Mouse (Mus musculus) midbrain, embryonic 10.5 days (tissue): ENCODE results near the gene Gm11146. TPM values are rescaled to one million over a fixed set of nuclear protein-coding genes. Genes with fewer than 3 reads are reported as not detected.

Experiments
- DNase-seq: peaks from one replicate; pipeline ENCODE4 v3.0.0-alpha.2; 2017; ENCODE audit warnings: low spot score
- H3K27ac ChIP-seq: fragments of 300-500 bp; sonication (generic); replicated peaks from 2 replicates; pipeline ENCODE4 v1.5.1; 2016; ENCODE audit warnings: mild to moderate bottlenecking
- H3K27me3 ChIP-seq: fragments of 300-500 bp; sonication (generic); 2 replicates; pipeline ENCODE4 v1.6.1; 2016; ENCODE audit warnings: low read depth, mild to moderate bottlenecking; ENCODE audit not compliant: poor library complexity, severe bottlenecking
- H3K36me3 ChIP-seq: fragments of 300-500 bp; sonication (generic); 2 replicates; pipeline ENCODE4 v1.6.1; 2016; ENCODE audit warnings: mild to moderate bottlenecking, moderate library complexity
- H3K4me1 ChIP-seq: fragments of 300-500 bp; sonication (generic); 2 replicates; pipeline ENCODE4 v1.6.1; 2016
- H3K4me3 ChIP-seq: fragments of 300-500 bp; sonication (generic); 2 replicates; pipeline ENCODE4 v1.5.1; 2016; ENCODE audit warnings: mild to moderate bottlenecking, moderate library complexity
- H3K9me3 ChIP-seq: fragments of 300-500 bp; sonication (generic); replicated peaks from 2 replicates; pipeline ENCODE4 v1.6.1; 2016; ENCODE audit warnings: mild to moderate bottlenecking
- WGBS: fragments of 180-500 bp; shearing (Covaris S2); methylation state at CpG from one replicate; pipeline ENCODE4 v1.1.7; 2016; 5-methylcytosine and 5-hydroxymethylcytosine counted together
- polyA plus RNA-seq: library from polyadenylated mRNA; unstranded; fragments of >200 nt; fragmentation: Nextera tagmentation; extraction: Ambion mirVana; gene quantifications from 2 replicates; pipeline ENCODE4 v1.2.1, GENCODE M21; 2016

The Gm11146 gene
- not detected in 2 replicates for polyA plus RNA-seq

DNA sequence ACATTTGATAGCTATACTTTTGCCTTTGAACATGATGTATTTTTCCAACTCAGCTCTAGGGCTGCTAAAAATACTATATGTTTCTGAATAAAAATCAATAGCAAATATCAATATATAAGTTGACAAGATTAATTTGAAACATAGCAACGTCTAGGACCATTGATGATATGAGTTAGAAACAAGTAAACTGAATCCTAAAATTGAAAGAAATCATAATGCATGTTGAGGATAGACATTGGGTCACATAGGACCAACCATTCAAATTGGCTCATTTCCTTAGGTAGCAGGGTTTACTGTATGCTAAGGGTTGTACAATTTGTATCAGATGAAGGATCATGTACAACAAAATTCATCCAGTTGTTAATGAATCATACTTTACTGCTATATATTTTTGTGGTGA lies at the start of gene Gm11146:
Gm11146 (minus strand) TSS at position 101 of the 400 bp plus-strand sequence.
- no peak within 1 kb of the TSS for H3K27ac ChIP-seq
- H3K9me3 ChIP-seq = no peaks in the 10 kb centered on the region
- DNase-seq = no peak
- no peaks in the 10 kb centered on the region for H3K27me3 ChIP-seq
- H3K4me1 ChIP-seq = no peaks in the 10 kb centered on the region
- peaks cover 11% of the 10 kb centered on the region for H3K36me3 ChIP-seq
- no peak within 1 kb of the TSS for H3K4me3 ChIP-seq
- 86% methylated on average over 1 of the region's 1 CpGs for WGBS

DNA sequence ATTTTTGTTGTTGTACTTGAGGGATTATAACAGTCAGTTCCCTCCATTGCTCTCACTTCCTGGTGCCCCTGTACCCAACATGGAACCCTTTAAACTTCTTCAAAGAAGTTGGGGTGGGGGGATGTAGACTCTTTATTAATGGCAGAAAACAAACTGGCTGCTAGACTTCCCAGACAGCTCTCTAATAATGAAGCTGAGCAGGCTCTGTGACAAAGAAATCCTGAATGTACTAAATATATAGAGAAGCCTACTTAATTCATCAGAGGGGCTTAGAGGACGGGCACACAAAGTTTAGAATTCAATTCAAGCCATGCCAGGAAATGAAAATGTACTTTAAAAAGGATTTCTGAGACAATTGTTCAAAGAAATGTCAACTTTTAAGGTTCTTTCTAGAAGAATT lies 48.7 kb upstream of the Gm11146 start:
- Histone ChIP-seq H3K36me3 (no peaks in the 10 kb centered on the region), H3K4me1 (peaks cover 33% of the 10 kb centered on the region), H3K27ac (no peak overlapping the region), H3K4me3 (no peak overlapping the region), H3K27me3 (no peaks in the 10 kb centered on the region), H3K9me3 (no peaks in the 10 kb centered on the region)
- 46% methylated on average over 1 of the region's 1 CpGs for WGBS
- no peak for DNase-seq

DNA sequence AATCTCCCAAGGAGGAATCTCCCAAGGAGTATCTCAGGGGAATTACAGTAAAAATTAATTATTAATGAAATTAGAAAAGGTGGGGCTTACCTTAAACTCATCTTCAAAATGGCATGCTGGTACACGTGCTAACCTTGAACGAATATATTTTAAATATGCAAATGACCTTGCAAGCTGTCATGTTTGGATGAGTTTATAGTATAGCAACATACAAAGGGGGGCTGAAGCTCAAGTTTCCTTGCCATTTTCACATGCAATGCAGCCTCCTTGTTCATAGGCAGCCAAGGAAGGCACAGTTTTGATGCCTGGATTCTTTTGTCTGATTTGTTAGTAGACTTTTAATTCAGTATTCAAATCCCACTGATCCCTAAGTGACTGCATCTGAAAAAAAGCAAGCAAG lies 47.1 kb upstream of the Gm11146 start:
- Histone ChIP-seq H3K9me3 (no peaks in the 10 kb centered on the region), H3K27ac (no peak overlapping the region), H3K4me3 (no peak overlapping the region), H3K36me3 (no peaks in the 10 kb centered on the region), H3K4me1 (peaks cover 48% of the 10 kb centered on the region), H3K27me3 (no peaks in the 10 kb centered on the region)
- WGBS = 74% methylated on average over 2 of the region's 2 CpGs
- DNase-seq = no peak

- no peaks in the 10 kb centered on the region for H3K27me3 ChIP-seq
- no peaks in the 10 kb centered on the region for H3K9me3 ChIP-seq
- no peak overlapping the region; the same call in 1 of the 2 replicates for H3K27ac ChIP-seq
- DNase-seq = no peak
- H3K4me1 ChIP-seq = peaks cover 56% of the 10 kb centered on the region
- no peak overlapping the region for H3K4me3 ChIP-seq
- no peaks in the 10 kb centered on the region for H3K36me3 ChIP-seq
- 59% methylated on average over 2 of the region's 2 CpGs for WGBS
Observed at GRCm38 (mm10) chr16:77648181-77648580, 46.3 kb upstream of the Gm11146 start.

DNA sequence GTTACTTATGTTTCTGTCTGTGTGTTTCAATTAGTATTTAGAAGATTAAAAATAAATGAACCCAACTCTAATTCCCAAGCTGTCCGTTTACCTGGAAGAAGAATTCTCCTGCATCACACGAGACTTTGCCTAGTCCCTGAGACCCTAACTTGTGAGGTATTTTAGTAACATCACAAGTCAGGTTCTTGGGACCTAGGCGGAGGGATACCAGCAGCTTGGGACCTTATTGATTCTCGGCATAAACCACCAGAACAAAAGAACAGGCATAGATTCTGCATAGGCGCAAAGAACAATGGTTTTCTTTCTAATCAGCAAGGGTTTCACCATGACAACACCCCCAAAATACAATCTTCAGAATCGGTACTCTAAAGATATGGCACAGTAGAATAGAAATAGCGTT lies 44.3 kb upstream of the Gm11146 start:
- WGBS = 73% methylated on average over 7 of the region's 7 CpGs
- Histone ChIP-seq H3K4me3 (no peak overlapping the region), H3K36me3 (no peaks in the 10 kb centered on the region), H3K4me1 (peaks cover 60% of the 10 kb centered on the region), H3K9me3 (no peaks in the 10 kb centered on the region), H3K27me3 (no peaks in the 10 kb centered on the region), H3K27ac (no peak overlapping the region)
- no peak for DNase-seq

DNA sequence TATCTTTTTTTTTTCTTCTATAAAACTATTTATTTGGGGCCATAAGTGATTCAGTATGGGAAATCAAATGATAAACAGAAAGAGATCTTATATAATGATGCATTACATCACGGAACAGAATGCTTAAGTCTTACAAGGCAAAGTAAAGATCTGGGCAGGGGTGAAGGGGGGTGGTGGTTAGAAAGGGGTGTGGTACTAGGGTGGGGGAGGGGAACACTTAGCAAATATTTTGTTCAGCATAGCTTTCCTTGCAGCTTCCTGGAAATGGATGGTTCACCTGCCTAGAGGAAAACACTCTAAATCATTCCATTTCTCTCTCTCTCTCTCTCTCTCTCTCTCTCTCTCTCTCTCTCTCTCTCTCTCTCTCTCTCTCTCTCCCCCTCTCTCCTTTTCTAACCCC lies 43.1 kb upstream of the Gm11146 start:
- WGBS = 53% methylated on average over 1 of the region's 1 CpGs
- Histone ChIP-seq H3K27ac (no peak overlapping the region; the same call in 1 of the 2 replicates), H3K9me3 (no peaks in the 10 kb centered on the region), H3K27me3 (no peaks in the 10 kb centered on the region), H3K4me1 (peaks cover 52% of the 10 kb centered on the region), H3K36me3 (no peaks in the 10 kb centered on the region), H3K4me3 (peak overlapping the region; percentile 11; the same call in 1 of the 2 replicates)
- no peak for DNase-seq

- peak overlapping the region; percentile 82 for H3K27ac ChIP-seq
- peak; percentile 61 for DNase-seq
- H3K4me1 ChIP-seq = peaks cover 46% of the 10 kb centered on the region
- no peaks in the 10 kb centered on the region for H3K27me3 ChIP-seq
- peak overlapping the region; percentile 57 for H3K4me3 ChIP-seq
- WGBS = 5% methylated on average over 31 of the region's 31 CpGs
- H3K9me3 ChIP-seq = no peaks in the 10 kb centered on the region
- no peaks in the 10 kb centered on the region for H3K36me3 ChIP-seq
Observed at GRCm38 (mm10) chr16:77643871-77644720, 42.2 kb upstream of the Gm11146 start.

DNA sequence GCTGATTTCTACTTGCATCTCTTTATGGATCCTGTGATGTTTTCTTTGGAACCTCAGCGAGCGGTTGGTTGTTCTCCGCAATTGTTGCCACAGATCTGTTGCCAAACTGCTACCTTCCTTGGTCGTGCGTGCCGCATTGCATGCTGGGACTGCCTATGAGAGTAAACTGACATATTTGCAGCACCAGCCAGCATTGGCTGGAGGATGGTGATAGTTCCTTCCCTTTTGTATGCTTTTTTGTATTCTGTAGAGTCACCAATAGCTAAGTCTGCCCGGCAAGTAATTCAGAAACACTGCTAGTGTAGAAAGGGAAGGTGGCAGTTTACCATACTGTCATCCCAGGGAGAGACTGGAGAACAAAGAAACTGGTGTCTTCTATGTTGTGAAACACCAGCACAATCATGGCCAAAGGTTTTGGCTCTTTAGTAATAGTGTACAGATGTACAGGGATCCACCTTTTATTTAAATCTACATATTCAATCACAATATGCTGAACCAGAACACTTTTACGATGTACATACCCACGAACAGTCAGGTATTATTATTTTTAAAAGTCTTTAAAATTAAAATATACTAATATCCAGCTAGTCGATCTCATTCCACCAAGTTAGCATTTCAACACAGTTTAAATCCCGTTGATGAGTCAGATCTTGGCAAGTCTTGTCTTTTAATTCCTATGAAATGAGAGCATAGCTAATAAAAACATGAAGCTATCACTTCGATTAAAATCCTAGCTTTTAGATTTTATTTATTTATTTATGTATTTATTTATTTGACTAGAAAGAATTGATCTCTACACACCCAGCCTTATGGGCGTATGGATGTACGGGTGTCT lies 41.4 kb upstream of the Gm11146 start:
- peak overlapping the region; percentile 57 for H3K4me3 ChIP-seq
- H3K4me1 ChIP-seq = peaks cover 37% of the 10 kb centered on the region
- no peaks in the 10 kb centered on the region for H3K36me3 ChIP-seq
- no peak for DNase-seq
- H3K9me3 ChIP-seq = no peaks in the 10 kb centered on the region
- 89% methylated on average over 14 of the region's 14 CpGs for whole genome bisulfite sequencing
- no peak overlapping the region; the same call in 1 of the 2 replicates for H3K27ac ChIP-seq
- H3K27me3 ChIP-seq = no peaks in the 10 kb centered on the region

DNA sequence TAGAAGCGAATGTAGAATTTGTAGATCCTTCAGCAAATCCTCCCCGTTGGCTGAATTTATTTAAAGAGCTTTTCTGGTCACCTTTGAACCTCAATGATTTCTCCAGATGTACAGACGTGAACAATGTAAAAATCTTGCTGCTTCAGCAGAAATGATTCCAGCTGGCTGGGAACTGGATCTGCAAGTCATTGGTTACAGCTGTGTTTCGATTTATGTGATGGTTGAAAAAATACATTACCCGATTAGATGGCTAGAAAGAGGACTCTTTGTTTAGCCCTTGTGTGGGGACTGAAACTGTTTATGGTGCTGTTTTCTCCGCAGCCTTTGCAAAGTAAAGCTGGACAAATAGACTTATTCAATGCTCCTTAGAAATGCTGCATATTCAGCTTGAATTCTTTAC lies 34.6 kb upstream of the Gm11146 start:
- DNase-seq = no peak
- H3K4me1 ChIP-seq = peaks cover 12% of the 10 kb centered on the region
- WGBS = 55% methylated on average over 6 of the region's 6 CpGs
- H3K27ac ChIP-seq = no peak overlapping the region
- H3K27me3 ChIP-seq = no peaks in the 10 kb centered on the region
- H3K4me3 ChIP-seq = no peak overlapping the region
- no peaks in the 10 kb centered on the region for H3K36me3 ChIP-seq
- H3K9me3 ChIP-seq = no peaks in the 10 kb centered on the region

DNA sequence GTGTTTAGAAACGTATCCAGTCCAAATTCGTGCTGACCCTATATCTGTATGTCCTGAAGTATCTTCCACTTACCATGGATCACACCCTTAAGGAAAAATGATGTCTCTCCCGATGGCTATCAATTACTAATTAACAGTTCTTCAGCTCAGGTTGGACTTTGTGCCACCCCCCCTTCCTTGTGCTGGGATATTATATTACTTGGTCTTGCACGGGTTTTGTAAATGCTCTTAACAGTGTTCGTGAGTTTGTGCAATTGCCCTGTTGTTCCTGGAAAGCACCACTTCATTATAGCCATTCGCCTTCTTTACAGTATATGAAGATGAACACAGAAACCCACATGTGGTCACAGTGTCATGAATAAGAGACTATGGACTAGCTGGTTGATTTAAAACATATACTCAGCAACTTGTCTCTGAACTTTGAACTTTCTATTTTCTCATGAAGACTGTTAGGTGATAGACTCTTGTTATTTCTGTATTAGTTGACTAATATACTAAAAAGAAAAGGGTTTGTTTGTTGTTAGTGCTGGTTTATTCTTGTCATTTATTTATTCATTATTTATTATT lies 30.5 kb upstream of the Gm11146 start:
- Histone ChIP-seq H3K36me3 (0 out of 2 replicates have a peak, but pooled peaks cover 3% of the 10 kb centered on the region), H3K27me3 (no peaks in the 10 kb centered on the region), H3K4me3 (no peak overlapping the region), H3K9me3 (no peaks in the 10 kb centered on the region), H3K27ac (no peak overlapping the region), H3K4me1 (peaks cover 12% of the 10 kb centered on the region)
- 94% methylated on average over 6 of the region's 6 CpGs for WGBS
- no peak for DNase-seq

GRCm38 (mm10) chr16:77622681-77623080 lies 20.8 kb upstream of the Gm11146 start:
- Histone ChIP-seq H3K9me3 (no peaks in the 10 kb centered on the region), H3K4me3 (no peak overlapping the region), H3K27me3 (no peaks in the 10 kb centered on the region), H3K27ac (no peak overlapping the region), H3K4me1 (no peaks in the 10 kb centered on the region), H3K36me3 (peaks cover 6% of the 10 kb centered on the region; the same call in 1 of the 2 replicates)
- no peak for DNase-seq
- WGBS = 96% methylated on average over 5 of the region's 5 CpGs

- WGBS = 91% methylated on average over 2 of the region's 2 CpGs
- H3K27ac ChIP-seq = no peak overlapping the region
- no peak for DNase-seq
- no peaks in the 10 kb centered on the region for H3K4me1 ChIP-seq
- no peaks in the 10 kb centered on the region for H3K9me3 ChIP-seq
- peaks cover 11% of the 10 kb centered on the region for H3K36me3 ChIP-seq
- H3K27me3 ChIP-seq = no peaks in the 10 kb centered on the region
- no peak overlapping the region for H3K4me3 ChIP-seq
Observed at GRCm38 (mm10) chr16:77602581-77602980, 687 bp upstream of the Gm11146 start.
